Mouse (Mus musculus) stomach, postnatal 0 days (tissue): ENCODE measurements around the gene Syde1. TPM values are rescaled to one million over a fixed set of nuclear protein-coding genes. Genes with fewer than 3 reads are reported as not detected.

Experiments used
- ATAC-seq: fragments of 200-750 bp; cut with Nextera tagmentation; 2 replicates; pipeline ENCODE4 v1.8.0; 2017; ENCODE audit not compliant: low FRiP score, low TSS enrichment
- DNase-seq: peaks from one replicate; pipeline ENCODE4 v3.0.0-alpha.2; 2016; ENCODE audit warnings: low spot score
- H3K27ac ChIP-seq: fragments of 300-500 bp; sonication (generic); replicated peaks from 2 replicates; pipeline ENCODE4 v1.5.1; 2014; ENCODE audit warnings: mild to moderate bottlenecking, control low read depth
- H3K27me3 ChIP-seq: fragments of 300-500 bp; sonication (generic); 2 replicates; pipeline ENCODE4 v1.6.1; 2014; ENCODE audit warnings: low read length; ENCODE audit not compliant: control insufficient read depth, insufficient read depth
- H3K36me3 ChIP-seq: fragments of 300-500 bp; sonication (generic); 2 replicates; pipeline ENCODE4 v1.6.1; 2014; ENCODE audit warnings: low read length, mixed read lengths; ENCODE audit not compliant: control insufficient read depth, insufficient read depth
- H3K4me1 ChIP-seq: fragments of 300-500 bp; sonication (generic); replicated peaks from 2 replicates; pipeline ENCODE4 v1.6.1; 2014; ENCODE audit warnings: antibody characterized with exemption; ENCODE audit not compliant: control insufficient read depth, insufficient read depth
- H3K4me2 ChIP-seq: fragments of 300-500 bp; sonication (generic); replicated peaks from 2 replicates; pipeline ENCODE4 v1.6.1; 2014; ENCODE audit warnings: low read depth, mild to moderate bottlenecking, control low read depth, moderate library complexity
- H3K4me3 ChIP-seq: fragments of 300-500 bp; sonication (generic); 2 replicates; pipeline ENCODE4 v1.5.1; 2014; ENCODE audit warnings: low read depth, low read length, control low read depth
- H3K9ac ChIP-seq: fragments of 300-500 bp; sonication (generic); 2 replicates; pipeline ENCODE4 v1.6.1; 2014; ENCODE audit warnings: mild to moderate bottlenecking, low read length, control low read depth, mixed read lengths
- H3K9me3 ChIP-seq: fragments of 300-500 bp; sonication (generic); 2 replicates; pipeline ENCODE4 v1.6.1; 2016; ENCODE audit warnings: low read length; ENCODE audit not compliant: control insufficient read depth
- CTCF ChIP-seq: IDR thresholded peaks from 2 replicates; pipeline ENCODE4 v1.5.1; 2016; ENCODE audit warnings: antibody characterized with exemption, low read depth, mild to moderate bottlenecking, moderate library complexity
- EP300 ChIP-seq: optimal IDR thresholded peaks from 2 replicates; pipeline ENCODE3; 2016; ENCODE audit warnings: antibody characterized with exemption
- WGBS: fragments of 180-500 bp; shearing (Covaris S2); extraction: QIAGEN DNeasy Blood & Tissue Kit; methylation state at CpG from one replicate; pipeline ENCODE4 v1.1.7; 2014; 5-methylcytosine and 5-hydroxymethylcytosine counted together
- polyA plus RNA-seq: library from polyadenylated mRNA; unstranded; fragments of >200 nt; fragmentation: Nextera tagmentation; extraction: Ambion mirVana; gene quantifications from 2 replicates; pipeline ENCODE4 v1.2.1, GENCODE M21; 2015

Gene Syde1
- polyA plus RNA-seq, 1 experiment from 2014 or later = 5.8 TPM

GRCm38 (mm10) chr10:78590744-78591143, 1.0 kb downstream of the Syde1 start:
- ATAC-seq = no peak
- WGBS = 21% methylated on average over 9 of the region's 9 CpGs
- no peaks in the 10 kb centered on the region for H3K27me3 ChIP-seq
- H3K9ac ChIP-seq = peak overlapping the region; percentile 80
- peak; percentile 32 for DNase-seq
- TF ChIP-seq CTCF = no peak
- no peak for TF ChIP-seq EP300
- H3K4me1 ChIP-seq = no peaks in the 10 kb centered on the region
- H3K36me3 ChIP-seq = peaks cover 13% of the 10 kb centered on the region
- H3K4me3 ChIP-seq = peak overlapping the region; percentile 70
- H3K4me2 ChIP-seq = peak overlapping the region; percentile 71
- H3K27ac ChIP-seq = peak overlapping the region; percentile 85
- no peaks in the 10 kb centered on the region for H3K9me3 ChIP-seq

GRCm38 (mm10) chr10:78589901-78590300, 1.9 kb downstream of the Syde1 start:
- Histone ChIP-seq H3K4me3 (no peak overlapping the region), H3K27me3 (no peaks in the 10 kb centered on the region), H3K4me1 (no peaks in the 10 kb centered on the region), H3K9me3 (no peaks in the 10 kb centered on the region), H3K36me3 (peaks cover 20% of the 10 kb centered on the region), H3K9ac (no peak overlapping the region), H3K27ac (no peak overlapping the region), H3K4me2 (no peak overlapping the region)
- no peak for TF ChIP-seq EP300
- TF ChIP-seq CTCF = no peak
- DNase-seq = no peak
- ATAC-seq = no peak
- 91% methylated on average over 8 of the region's 8 CpGs for WGBS

- peaks cover 22% of the 10 kb centered on the region for H3K36me3 ChIP-seq
- no peaks in the 10 kb centered on the region for H3K27me3 ChIP-seq
- TF ChIP-seq CTCF (no peak), EP300 (no peak)
- DNase-seq (no peak), ATAC-seq (no peak)
- no peak overlapping the region for H3K4me2 ChIP-seq
- H3K4me1 ChIP-seq = no peaks in the 10 kb centered on the region
- H3K9ac ChIP-seq = no peak overlapping the region
- H3K4me3 ChIP-seq = no peak overlapping the region
- no peak overlapping the region for H3K27ac ChIP-seq
- H3K9me3 ChIP-seq = no peaks in the 10 kb centered on the region
- 94% methylated on average over 18 of the region's 18 CpGs for WGBS
Observed at GRCm38 (mm10) chr10:78589291-78589690, 2.5 kb downstream of the Syde1 start.

GRCm38 (mm10) chr10:78586026-78586425, 5.7 kb downstream of the Syde1 start:
- TF ChIP-seq CTCF = no peak
- TF ChIP-seq EP300 = no peak
- no peaks in the 10 kb centered on the region for H3K9me3 ChIP-seq
- H3K4me3 ChIP-seq = no peak overlapping the region
- H3K4me2 ChIP-seq = no peak overlapping the region
- H3K36me3 ChIP-seq = peaks cover 35% of the 10 kb centered on the region
- 93% methylated on average over 13 of the region's 13 CpGs for WGBS
- H3K27me3 ChIP-seq = no peaks in the 10 kb centered on the region
- H3K4me1 ChIP-seq = no peaks in the 10 kb centered on the region
- H3K27ac ChIP-seq = no peak overlapping the region
- ATAC-seq (no peak), DNase-seq (no peak)
- H3K9ac ChIP-seq = no peak overlapping the region

GRCm38 (mm10) chr10:78585606-78586005, 6.2 kb downstream of the Syde1 start:
- no peak for ATAC-seq

GRCm38 (mm10) chr10:78584996-78585395, 6.8 kb downstream of the Syde1 start:
- 100% methylated on average over 1 of the region's 1 CpGs for WGBS
- H3K36me3 ChIP-seq = peaks cover 35% of the 10 kb centered on the region
- no peaks in the 10 kb centered on the region for H3K27me3 ChIP-seq
- ATAC-seq (no peak), DNase-seq (no peak)
- H3K4me3 ChIP-seq = no peak overlapping the region
- no peak overlapping the region for H3K27ac ChIP-seq
- no peaks in the 10 kb centered on the region for H3K4me1 ChIP-seq
- H3K9me3 ChIP-seq = no peaks in the 10 kb centered on the region
- no peak for TF ChIP-seq CTCF
- no peak for TF ChIP-seq EP300
- H3K4me2 ChIP-seq = no peak overlapping the region
- no peak overlapping the region for H3K9ac ChIP-seq

More at GRCm38 (mm10) chr10:78585606-78586005, 6.2 kb downstream of the Syde1 start:
- no peak overlapping the region for H3K27ac ChIP-seq
- H3K4me1 ChIP-seq = no peaks in the 10 kb centered on the region
- H3K9me3 ChIP-seq = no peaks in the 10 kb centered on the region
- TF ChIP-seq CTCF (no peak), EP300 (no peak)
- H3K27me3 ChIP-seq = no peaks in the 10 kb centered on the region
- no peak overlapping the region for H3K4me3 ChIP-seq
- no peak overlapping the region for H3K4me2 ChIP-seq
- DNase-seq = no peak
- H3K36me3 ChIP-seq = peaks cover 35% of the 10 kb centered on the region
- H3K9ac ChIP-seq = no peak overlapping the region
- 87% methylated on average over 22 of the region's 22 CpGs for WGBS
